Mouse (Mus musculus) heart, postnatal 0 days (tissue): ENCODE results near the gene Kif20b. TPM values are rescaled to one million over a fixed set of nuclear protein-coding genes. Genes with fewer than 3 reads are reported as not detected.

Source experiments
- ATAC-seq: fragments of 200-750 bp; cut with Nextera tagmentation; 2 replicates; pipeline ENCODE4 v1.8.0; 2017; ENCODE audit warnings: low read depth, moderate number of reproducible peaks, moderate library complexity; ENCODE audit not compliant: insufficient read depth
- DNase-seq: peaks from one replicate; pipeline ENCODE4 v3.0.0-alpha.2; 2016; ENCODE audit warnings: low spot score
- H3K27ac ChIP-seq: fragments of 300-500 bp; sonication (generic); 2 replicates; pipeline ENCODE4 v1.5.1; 2014; ENCODE audit warnings: low read depth, mild to moderate bottlenecking
- H3K27me3 ChIP-seq: fragments of 300-500 bp; sonication (generic); 2 replicates; pipeline ENCODE4 v1.6.1; 2014; ENCODE audit warnings: low read length, mixed read lengths; ENCODE audit not compliant: control insufficient read depth, insufficient read depth
- H3K36me3 ChIP-seq: fragments of 300-500 bp; sonication (generic); replicated peaks from 2 replicates; pipeline ENCODE4 v1.6.1; 2014; ENCODE audit warnings: low read length, mixed read lengths; ENCODE audit not compliant: control insufficient read depth, insufficient read depth
- H3K4me1 ChIP-seq: fragments of 300-500 bp; sonication (generic); 2 replicates; pipeline ENCODE4 v1.6.1; 2014; ENCODE audit warnings: antibody characterized with exemption; ENCODE audit not compliant: control insufficient read depth, insufficient read depth
- H3K4me2 ChIP-seq: fragments of 300-500 bp; sonication (generic); 2 replicates; pipeline ENCODE4 v1.6.1; 2014; ENCODE audit warnings: low read depth, mild to moderate bottlenecking, low read length, moderate library complexity
- H3K4me3 ChIP-seq: fragments of 300-500 bp; sonication (generic); 2 replicates; pipeline ENCODE4 v1.5.1; 2014; ENCODE audit warnings: low read depth, low read length
- H3K9ac ChIP-seq: fragments of 300-500 bp; sonication (generic); replicated peaks from 2 replicates; pipeline ENCODE4 v1.6.1; 2014; ENCODE audit warnings: low read depth, low read length, mixed read lengths
- H3K9me3 ChIP-seq: fragments of 300-500 bp; sonication (generic); replicated peaks from 2 replicates; pipeline ENCODE4 v1.6.1; 2016; ENCODE audit warnings: low read length; ENCODE audit not compliant: control insufficient read depth
- CTCF ChIP-seq: IDR thresholded peaks from 2 replicates; pipeline ENCODE4 v1.5.1; 2016; ENCODE audit warnings: antibody characterized with exemption, control low read depth, low read depth
- EP300 ChIP-seq: IDR thresholded peaks from 2 replicates; pipeline ENCODE4 v1.6.1; 2016; ENCODE audit warnings: antibody characterized with exemption, low read depth
- WGBS: fragments of 180-500 bp; shearing (Covaris S2); extraction: QIAGEN DNeasy Blood & Tissue Kit; methylation state at CpG from one replicate; pipeline ENCODE4 v1.1.7; 2014; 5-methylcytosine and 5-hydroxymethylcytosine counted together
- polyA plus RNA-seq: library from polyadenylated mRNA; unstranded; fragments of >200 nt; fragmentation: Nextera tagmentation; extraction: Ambion mirVana; gene quantifications from 2 replicates; pipeline ENCODE4 v1.2.1, GENCODE M21; 2015
- total RNA-seq: library from RNA; depleted of rRNA; stranded (reverse); fragments of >200 nt; gene quantifications from 2 replicates; pipeline ENCODE4 v1.2.3, GENCODE M21; 2014; ENCODE audit warnings: low replicate concordance

Gene Kif20b
- total and polyA plus RNA-seq, 2 experiments from 2014 or later: 2.3 to 12.9 TPM

DNA sequence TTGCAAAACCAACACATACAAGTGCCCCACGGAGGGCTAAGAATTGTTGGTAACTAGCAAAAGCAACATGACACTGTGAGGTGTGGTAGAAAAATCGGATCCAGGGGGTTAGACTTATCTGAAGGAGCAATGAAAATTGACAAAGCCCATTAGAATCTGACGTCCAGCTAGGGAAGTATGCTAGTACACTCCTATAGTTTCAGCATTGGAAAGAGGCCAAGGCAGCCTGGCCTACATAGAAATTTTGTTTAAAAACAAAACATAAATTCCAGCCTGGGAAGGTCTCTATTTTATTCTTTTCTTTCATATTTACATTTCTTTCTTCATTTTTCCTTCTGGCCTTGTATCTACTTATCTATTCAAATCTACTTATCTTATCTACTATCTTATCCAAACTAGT, 1.6 kb upstream of the Kif20b start:
- WGBS: 62% methylated on average over 3 of the region's 3 CpGs
- Histone ChIP-seq H3K4me3 (no peak overlapping the region), H3K9ac (no peak overlapping the region), H3K9me3 (no peaks in the 10 kb centered on the region), H3K27ac (no peak overlapping the region), H3K4me1 (peaks cover 4% of the 10 kb centered on the region; the same call in 1 of the 2 replicates), H3K4me2 (no peak overlapping the region), H3K36me3 (peaks cover 8% of the 10 kb centered on the region; the same call in 1 of the 2 replicates), H3K27me3 (no peaks in the 10 kb centered on the region)
- ATAC-seq (no peak), DNase-seq (no peak)
- TF ChIP-seq EP300 (no peak), CTCF (no peak)

DNA sequence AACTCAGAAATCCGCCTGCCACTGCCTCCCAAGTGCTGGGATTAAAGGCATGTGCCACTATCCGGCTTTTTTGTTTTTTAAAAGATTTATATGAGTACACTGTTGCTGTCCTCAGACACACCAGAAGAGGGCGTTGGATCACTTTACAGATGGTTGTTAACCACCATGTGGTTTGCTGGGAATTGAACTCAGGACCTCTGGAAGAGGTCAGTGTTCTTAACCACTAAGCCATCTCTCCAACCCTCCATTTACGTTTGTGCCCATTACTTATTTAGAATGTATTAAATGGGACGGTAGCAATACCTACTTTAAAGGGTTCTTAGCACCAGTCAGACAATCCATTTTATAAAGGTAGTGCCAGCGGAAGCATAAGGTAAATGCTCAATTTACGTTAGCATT, 909 bp upstream of the Kif20b start:
- 12% methylated on average over 7 of the region's 7 CpGs for WGBS
- Histone ChIP-seq H3K9ac (0 out of 2 replicates have a peak overlapping the region, but pooled peaks have one; percentile 60), H3K4me3 (peak overlapping the region; percentile 89), H3K4me1 (peaks cover 4% of the 10 kb centered on the region; the same call in 1 of the 2 replicates), H3K36me3 (peaks cover 10% of the 10 kb centered on the region; the same call in 1 of the 2 replicates), H3K9me3 (no peaks in the 10 kb centered on the region), H3K4me2 (peak overlapping the region; percentile 81), H3K27ac (peak overlapping the region; percentile 66), H3K27me3 (no peaks in the 10 kb centered on the region)
- TF ChIP-seq EP300 (no peak), CTCF (peak; percentile 20; the same call in 1 of the 2 replicates)
- peak; percentile 7 for DNase-seq
- ATAC-seq: no peak

DNA sequence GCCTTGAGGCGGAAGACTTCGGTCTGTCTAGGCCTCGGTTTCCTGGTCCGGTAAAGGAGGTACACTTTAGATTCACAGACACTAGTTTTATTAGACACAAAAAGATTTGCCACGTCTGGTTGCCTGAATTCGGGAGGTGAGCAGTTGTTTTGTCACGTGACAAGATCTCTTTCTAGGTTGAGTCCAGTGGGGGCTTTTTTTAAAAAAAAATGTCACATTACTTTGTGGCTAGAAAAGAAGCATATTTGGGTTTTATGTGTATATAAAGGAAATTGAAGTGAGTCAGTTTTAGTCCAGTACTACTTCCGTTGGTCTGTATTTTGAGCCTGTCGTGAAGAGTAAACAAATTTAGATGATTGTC, 422 bp downstream of the Kif20b start:
- Histone ChIP-seq H3K36me3 (peaks cover 10% of the 10 kb centered on the region; the same call in 1 of the 2 replicates), H3K27ac (peak overlapping the region; percentile 66), H3K4me3 (peak overlapping the region; percentile 89), H3K27me3 (no peaks in the 10 kb centered on the region), H3K4me2 (peak overlapping the region; percentile 81), H3K9ac (peak overlapping the region; percentile 60), H3K9me3 (no peaks in the 10 kb centered on the region), H3K4me1 (peaks cover 4% of the 10 kb centered on the region; the same call in 1 of the 2 replicates)
- TF ChIP-seq EP300 (no peak), CTCF (no peak)
- ATAC-seq (no peak), DNase-seq (no peak)
- WGBS: 2% methylated on average over 9 of the region's 9 CpGs

DNA sequence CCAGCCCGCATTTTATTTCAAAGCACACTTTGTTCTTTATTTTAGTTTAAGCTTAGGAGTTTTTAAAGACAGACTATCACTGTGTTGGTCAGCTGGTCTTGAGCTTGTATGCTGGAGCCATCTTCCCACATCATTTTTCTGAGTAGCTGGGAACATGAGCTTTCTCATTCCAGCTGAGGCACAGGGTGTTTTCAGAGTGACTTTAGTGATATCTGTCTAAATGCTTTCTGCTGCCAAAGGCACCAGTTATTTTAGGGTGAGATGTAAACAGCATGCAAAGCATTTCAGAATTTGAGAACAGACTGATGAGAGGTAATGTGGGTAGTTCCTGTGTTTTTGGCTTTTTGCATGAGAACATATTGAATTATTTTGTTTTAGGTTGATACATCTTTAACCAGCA, 25.0 kb downstream of the Kif20b start:
- 90% methylated on average over 1 of the region's 1 CpGs for WGBS
- no peak for DNase-seq
- peaks cover 56% of the 10 kb centered on the region for H3K36me3 ChIP-seq
- no peak overlapping the region for H3K4me3 ChIP-seq
- H3K27ac ChIP-seq: no peak overlapping the region
- H3K4me2 ChIP-seq: no peak overlapping the region
- ATAC-seq: no peak
- no peaks in the 10 kb centered on the region for H3K9me3 ChIP-seq
- no peaks in the 10 kb centered on the region for H3K27me3 ChIP-seq
- TF ChIP-seq CTCF (no peak), EP300 (no peak)
- no peak overlapping the region for H3K9ac ChIP-seq
- no peaks in the 10 kb centered on the region for H3K4me1 ChIP-seq

DNA sequence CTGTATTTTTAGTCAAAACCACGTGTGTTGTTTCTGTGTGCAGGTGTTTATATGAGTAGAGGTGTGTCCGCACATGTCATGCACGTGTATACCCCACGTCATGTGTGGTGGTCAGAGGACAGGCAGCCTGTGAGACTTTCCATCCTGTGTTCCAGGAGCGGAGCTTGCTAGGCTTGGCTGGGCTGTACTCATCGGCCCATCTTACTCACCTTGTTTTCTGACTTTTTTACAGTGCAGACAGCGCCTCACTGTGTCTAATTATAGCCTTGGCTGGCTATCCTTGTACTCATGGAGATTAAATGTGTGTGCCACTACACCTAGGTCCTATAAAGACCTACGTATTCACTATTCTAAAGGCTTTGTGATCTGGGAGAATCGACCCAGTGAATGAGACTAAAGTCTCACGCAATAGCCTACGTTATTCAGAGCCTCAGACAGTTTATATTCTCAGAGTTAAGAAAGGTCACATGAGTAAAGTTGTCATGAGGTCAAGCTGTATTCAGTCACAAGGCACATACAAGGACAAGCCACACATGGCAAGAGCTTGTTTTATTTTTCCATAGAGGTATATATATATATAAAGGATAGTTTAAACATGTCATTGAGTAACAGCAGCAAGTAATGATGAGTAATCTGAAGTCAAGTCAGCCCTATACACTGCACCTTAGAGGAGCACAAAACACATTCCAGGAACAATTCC, 31.8 kb downstream of the Kif20b start:
- 48% methylated on average over 11 of the region's 11 CpGs for WGBS
- H3K4me2 ChIP-seq: no peak overlapping the region
- H3K36me3 ChIP-seq: peaks cover 61% of the 10 kb centered on the region
- H3K27me3 ChIP-seq: no peaks in the 10 kb centered on the region
- no peaks in the 10 kb centered on the region for H3K9me3 ChIP-seq
- H3K9ac ChIP-seq: no peak overlapping the region
- no peak overlapping the region for H3K4me3 ChIP-seq
- DNase-seq (peak; percentile 30), ATAC-seq (peak; percentile 93)
- TF ChIP-seq CTCF (peak; percentile 41), EP300 (no peak)
- 0 out of 2 replicates have a peak overlapping the region, but pooled peaks have one; percentile 17 for H3K27ac ChIP-seq
- H3K4me1 ChIP-seq: peaks cover 4% of the 10 kb centered on the region; the same call in 1 of the 2 replicates
